Mouse (Mus musculus) bone marrow, adult 2 months (tissue): ENCODE data around the gene Csf2. TPM values are rescaled to one million over a fixed set of nuclear protein-coding genes. Genes with fewer than 3 reads are reported as not detected.

Experiments used
- H3K27ac ChIP-seq: fragments of 200-500 bp; 2 replicates; pipeline ENCODE4 v1.5.1; 2012; ENCODE audit warnings: low read depth, mild to moderate bottlenecking, control low read depth, inconsistent platforms, low read length; ENCODE audit not compliant: control insufficient read depth, poor library complexity, insufficient read depth
- H3K4me1 ChIP-seq: fragments of 200-500 bp; 2 replicates; pipeline ENCODE4 v1.6.1; 2011; ENCODE audit warnings: low read length; ENCODE audit not compliant: control insufficient read depth, insufficient read depth
- H3K4me3 ChIP-seq: fragments of 200-500 bp; replicated peaks from 2 replicates; pipeline ENCODE3; 2011; ENCODE audit warnings: mild to moderate bottlenecking, low read depth, low read length, control low read depth; ENCODE audit not compliant: control insufficient read depth
- CTCF ChIP-seq: fragments of 200-500 bp; IDR thresholded peaks from 2 replicates; pipeline ENCODE4 v1.5.1; 2011; ENCODE audit warnings: low read length, control low read depth; ENCODE audit not compliant: control insufficient read depth, insufficient read depth
- POLR2A ChIP-seq: fragments of 200-500 bp; IDR thresholded peaks from 2 replicates; pipeline ENCODE4 v1.6.1; 2011; ENCODE audit warnings: low read depth, mild to moderate bottlenecking, control low read depth, low read length, borderline replicate concordance; ENCODE audit not compliant: control insufficient read depth
- WGBS: fragments of 180-500 bp; shearing (Covaris S2); methylation state at CpG from one replicate; pipeline ENCODE4 v1.1.7; 2018; 5-methylcytosine and 5-hydroxymethylcytosine counted together
- polyA plus RNA-seq: library from polyadenylated mRNA; stranded (reverse); fragments of >200 nt; gene quantifications from 2 replicates; pipeline ENCODE4 v1.2.4, GENCODE M21; 2011; ENCODE audit warnings: low replicate concordance; ENCODE audit not compliant: missing spikeins, insufficient read depth, insufficient read length

Csf2 gene
- polyA plus RNA-seq, 1 experiment: not detected

- Histone ChIP-seq H3K4me3 (no peak overlapping the region), H3K4me1 (no peaks in the 10 kb centered on the region), H3K27ac (no peak overlapping the region)
- WGBS: 58% methylated on average over 3 of the region's 3 CpGs
- TF ChIP-seq CTCF (no peak), POLR2A (no peak)
Measured at GRCm38 (mm10) chr11:54249748-54250147, 281 bp upstream of the Csf2 start.

DNA sequence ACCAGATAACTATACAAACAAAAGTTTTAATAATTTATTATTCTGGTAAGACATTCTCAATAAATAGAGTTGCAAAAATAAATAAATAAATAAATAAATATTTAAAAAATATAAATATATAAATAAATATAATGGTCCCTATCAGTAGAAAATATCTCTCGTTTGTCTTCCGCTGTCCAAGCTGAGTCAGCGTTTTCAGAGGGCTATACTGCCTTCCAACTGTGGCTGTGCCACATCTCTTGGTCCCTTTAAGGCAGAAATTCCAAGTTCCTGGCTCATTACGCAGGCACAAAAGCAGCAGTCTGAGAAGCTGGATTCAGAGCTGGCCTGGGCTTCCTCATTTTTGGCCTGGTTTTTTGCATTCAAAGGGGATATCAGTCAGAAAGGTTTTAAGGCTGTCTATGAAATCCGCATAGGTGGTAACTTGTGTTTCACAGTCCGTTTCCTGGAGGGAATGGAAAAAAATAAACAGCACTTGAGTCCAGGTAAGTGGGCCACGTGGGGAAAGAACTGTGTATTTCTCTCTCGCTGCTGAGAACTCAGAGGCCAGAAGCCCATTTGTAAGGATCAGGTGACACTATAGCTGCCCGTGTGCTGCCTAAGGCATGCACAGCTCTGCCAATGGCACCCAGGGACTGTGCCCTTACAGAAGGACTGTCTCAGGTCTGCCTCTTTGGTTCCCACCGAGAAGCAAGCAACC, 2.1 kb downstream of the Csf2 start:
- H3K27ac ChIP-seq: no peak overlapping the region
- no peaks in the 10 kb centered on the region for H3K4me1 ChIP-seq
- no peak for TF ChIP-seq POLR2A
- no peak for TF ChIP-seq CTCF
- WGBS: 75% methylated on average over 10 of the region's 10 CpGs
- no peak overlapping the region for H3K4me3 ChIP-seq

DNA sequence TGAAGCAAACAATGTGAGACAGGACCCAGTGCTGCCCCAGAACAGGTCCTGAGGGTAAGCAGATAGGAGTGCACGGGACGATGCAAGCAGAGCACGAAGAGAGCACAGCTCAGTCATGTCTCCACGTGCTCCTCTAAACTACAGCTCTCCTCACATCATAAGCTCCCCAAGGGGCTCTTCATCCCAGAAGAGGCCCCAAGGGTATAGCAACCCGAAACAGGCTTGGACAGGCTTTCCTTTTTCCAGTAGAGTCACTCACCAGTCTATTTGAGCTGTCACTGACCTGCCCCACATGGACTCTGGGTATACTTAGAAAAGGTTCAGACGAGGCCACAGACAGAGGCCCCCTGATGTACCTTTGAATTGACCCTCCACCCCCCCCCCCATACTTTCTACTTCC, 5.0 kb downstream of the Csf2 start:
- no peak overlapping the region for H3K4me3 ChIP-seq
- no peaks in the 10 kb centered on the region for H3K4me1 ChIP-seq
- 75% methylated on average over 6 of the region's 6 CpGs for WGBS
- no peak for TF ChIP-seq CTCF
- no peak for TF ChIP-seq POLR2A
- no peak overlapping the region for H3K27ac ChIP-seq

- TF ChIP-seq CTCF (no peak), POLR2A (no peak)
- no peaks in the 10 kb centered on the region for H3K4me1 ChIP-seq
- H3K4me3 ChIP-seq: no peak overlapping the region
- H3K27ac ChIP-seq: no peak overlapping the region
- 77% methylated on average over 3 of the region's 3 CpGs for WGBS
Measured at GRCm38 (mm10) chr11:54242494-54242893, 7.0 kb downstream of the Csf2 start.

DNA sequence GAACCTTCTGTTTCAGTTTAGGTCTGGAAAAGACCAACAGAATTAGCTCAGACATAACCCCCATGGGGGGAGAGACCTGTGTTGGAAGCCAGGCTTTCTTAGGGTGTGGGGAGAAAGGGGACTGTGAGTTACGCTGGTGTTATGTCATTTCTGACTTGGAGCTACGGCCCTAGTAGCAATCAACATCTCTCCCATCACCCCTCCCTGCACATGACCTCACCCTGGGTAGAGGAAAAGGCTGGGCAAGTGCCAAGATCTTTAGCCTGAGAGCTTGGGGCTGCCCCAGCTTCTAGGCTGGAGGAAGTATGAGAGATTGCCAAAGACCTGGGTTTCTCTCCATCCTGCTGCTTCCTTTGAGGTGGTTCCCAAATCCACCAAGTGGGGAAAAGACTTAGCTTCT, 12.5 kb downstream of the Csf2 start:
- no peak for TF ChIP-seq CTCF
- no peak for TF ChIP-seq POLR2A
- no peak overlapping the region for H3K27ac ChIP-seq
- H3K4me1 ChIP-seq: no peaks in the 10 kb centered on the region; the same call in none of the 2 replicates
- 2% methylated on average over 2 of the region's 2 CpGs for WGBS
- no peak overlapping the region for H3K4me3 ChIP-seq

DNA sequence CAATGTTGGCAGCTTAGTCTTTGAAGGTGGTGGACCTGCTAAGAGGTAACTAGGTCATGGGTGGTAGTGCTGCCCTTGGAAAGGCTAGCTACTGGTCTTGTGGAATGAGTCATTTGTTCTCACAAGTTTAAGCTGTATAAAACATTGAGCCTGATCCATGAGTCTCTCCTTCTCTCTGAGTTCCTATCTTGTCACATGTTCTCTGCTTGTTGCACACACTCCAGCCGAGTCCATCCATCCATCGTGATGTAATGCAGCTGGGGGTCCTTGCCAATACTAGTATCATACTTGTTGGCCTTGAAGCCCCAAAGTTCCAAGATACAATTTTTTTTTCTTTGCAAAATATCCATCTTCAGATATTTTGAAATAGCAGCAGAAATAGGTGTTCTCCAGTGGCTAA, 22.0 kb downstream of the Csf2 start:
- H3K4me1 ChIP-seq: no peaks in the 10 kb centered on the region
- no peak overlapping the region for H3K27ac ChIP-seq
- WGBS: 81% methylated on average over 2 of the region's 2 CpGs
- TF ChIP-seq CTCF (no peak), POLR2A (no peak)
- H3K4me3 ChIP-seq: no peak overlapping the region

DNA sequence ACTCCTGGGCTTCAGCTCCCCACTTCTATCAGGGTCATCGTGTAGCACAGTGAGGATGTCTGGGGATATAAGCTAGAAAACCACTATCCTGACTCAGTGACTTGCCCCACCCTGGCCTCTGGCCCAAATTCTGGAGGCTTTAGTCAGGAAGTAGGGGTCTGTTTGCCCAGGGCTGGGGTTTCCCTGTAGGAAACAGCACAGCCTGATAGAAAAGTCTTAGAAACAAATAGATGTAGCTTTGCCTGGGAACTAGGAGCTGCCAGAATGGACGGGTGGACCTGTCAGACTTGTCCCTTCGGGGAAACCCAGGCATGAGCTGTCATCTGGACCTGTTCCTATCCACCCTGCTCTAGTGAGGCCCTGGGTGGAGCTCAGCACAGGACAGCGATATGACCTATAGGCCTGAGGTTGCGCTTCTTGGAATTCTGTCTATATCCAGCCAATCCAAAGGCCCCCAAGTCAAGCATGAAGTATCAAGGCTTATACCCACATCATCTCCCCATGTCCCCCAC, 24.9 kb downstream of the Csf2 start:
- Histone ChIP-seq H3K4me1 (no peaks in the 10 kb centered on the region; the same call in 1 of the 2 replicates), H3K4me3 (no peak overlapping the region), H3K27ac (no peak overlapping the region)
- no peak for TF ChIP-seq POLR2A
- no peak for TF ChIP-seq CTCF
- WGBS: 73% methylated on average over 5 of the region's 5 CpGs

DNA sequence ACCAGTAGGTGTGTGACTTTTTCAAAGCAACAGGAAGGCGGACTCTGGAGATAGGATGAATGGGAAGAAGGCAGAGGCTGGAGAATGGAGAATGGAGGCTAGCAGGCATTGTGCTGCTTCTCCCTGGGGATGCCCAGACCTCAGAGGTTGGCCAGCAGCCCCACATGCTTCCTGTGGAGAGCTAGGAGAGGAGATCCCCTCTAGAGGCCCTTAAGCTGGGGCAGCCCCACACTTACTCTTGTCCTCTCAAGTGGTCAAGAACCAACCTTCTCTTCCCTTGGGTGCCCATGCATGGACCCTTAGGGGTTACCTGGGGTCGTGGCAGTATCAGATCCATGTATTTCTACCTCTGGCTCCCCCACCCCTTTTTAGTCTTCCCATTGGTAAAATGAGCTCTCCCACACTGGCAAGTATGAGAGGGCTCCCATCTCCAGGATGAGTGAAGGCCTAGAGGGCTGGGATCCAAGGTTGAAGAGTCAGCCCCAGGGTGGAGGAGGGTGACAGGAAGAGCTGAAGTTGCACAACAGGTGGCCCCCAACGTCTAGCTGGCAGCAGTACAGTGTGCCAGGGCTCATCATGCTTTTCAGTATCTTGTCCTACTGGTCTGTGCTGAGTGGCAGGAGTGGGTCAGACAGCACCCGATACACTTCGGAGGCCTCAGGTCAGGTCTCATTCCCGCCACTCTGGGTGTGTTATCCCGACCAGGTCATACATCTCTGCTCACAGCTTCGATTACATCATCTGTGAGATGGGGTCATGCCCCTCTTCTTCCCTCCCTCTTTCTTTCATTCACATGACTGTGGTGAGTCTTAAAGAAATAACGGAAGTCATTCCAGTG, 25.6 kb downstream of the Csf2 start:
- 53% methylated on average over 9 of the region's 9 CpGs for WGBS
- no peak overlapping the region for H3K4me3 ChIP-seq
- H3K27ac ChIP-seq: no peak overlapping the region
- TF ChIP-seq POLR2A (no peak), CTCF (no peak)
- no peaks in the 10 kb centered on the region; the same call in 1 of the 2 replicates for H3K4me1 ChIP-seq
